Mouse (Mus musculus) cortical plate, adult 2 months (tissue): Measurements from ENCODE around the gene Prl7c1.
"Not testable (repeated sequence)": the region's sequence is repeated elsewhere in the genome, so short reads cannot be mapped to it uniquely, and the experiment has no call there.

Source experiments
- CTCF ChIP-seq: fragments of 200-500 bp; IDR thresholded peaks from 2 replicates; pipeline ENCODE4 v1.5.1; 2011; ENCODE audit warnings: mild to moderate bottlenecking, control low read depth, low read length; ENCODE audit not compliant: insufficient read depth; ENCODE audit errors: extremely low read depth
- POLR2A ChIP-seq: fragments of 200-500 bp; IDR thresholded peaks from 2 replicates; pipeline ENCODE4 v1.6.1; 2011; ENCODE audit warnings: mild to moderate bottlenecking, low read length, control low read depth; ENCODE audit not compliant: insufficient read depth; ENCODE audit errors: extremely low read depth

DNA sequence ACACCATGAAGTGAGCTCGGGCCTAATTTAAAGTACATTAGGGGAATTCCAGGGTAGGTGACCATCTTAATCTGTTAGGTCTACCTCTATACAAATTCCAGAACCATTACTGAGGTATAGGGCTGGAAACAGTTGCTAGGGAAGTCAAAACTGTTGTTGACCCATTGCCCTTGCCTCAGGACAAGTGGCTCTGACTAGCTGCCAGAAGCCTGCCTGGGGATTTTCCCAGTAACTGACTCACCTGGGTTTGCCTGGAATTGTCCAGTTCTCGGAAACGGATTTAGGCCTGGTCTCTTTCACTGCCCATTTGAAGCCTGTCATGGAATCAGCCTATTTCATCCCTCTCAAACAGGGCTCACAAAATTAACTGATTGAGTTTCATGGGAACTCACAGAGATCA, 55.5 kb downstream of the Prl7c1 start:
- TF ChIP-seq CTCF, POLR2A: not testable (repeated sequence)
